Mouse (Mus musculus): ENCODE measurements at regions not wholly inside any gene's neighbourhood (a gene's known extent, or its start where the extent isn't known, plus 50 kb on each side); places are given as distances from the start of the nearest gene placed in this dataset.

GRCm38 (mm10) chr8:12073311-12073999, 205.2 kb upstream of the A230072I06Rik start:
- no peak for DNase-seq (ENCODE audit: low read depth, low spot score)

- DNase-seq (ENCODE audit: low read depth, low spot score) = no peak
Measured at GRCm38 (mm10) chr8:12075943-12076342, 202.7 kb upstream of the A230072I06Rik start.

GRCm38 (mm10) chr8:12076811-12077375, 201.7 kb upstream of the A230072I06Rik start:
- DNase-seq (ENCODE audit: low read depth, low spot score) = no peak

- DNase-seq (ENCODE audit: low read depth, low spot score) = no peak
Measured at GRCm38 (mm10) chr8:12077896-12078295, 200.7 kb upstream of the A230072I06Rik start.

GRCm38 (mm10) chr8:12078679-12079566, 199.7 kb upstream of the A230072I06Rik start:
- DNase-seq (ENCODE audit: low read depth, low spot score) = no peak

- DNase-seq (ENCODE audit: low read depth, low spot score) = no peak
Measured at GRCm38 (mm10) chr8:12081536-12081935, 197.1 kb upstream of the A230072I06Rik start.

- DNase-seq (ENCODE audit: low read depth, low spot score) = no peak
Measured at GRCm38 (mm10) chr8:12087192-12087800, 191.3 kb upstream of the A230072I06Rik start.

- no peak for DNase-seq (ENCODE audit: low read depth, low spot score)
Measured at GRCm38 (mm10) chr8:12100145-12100544, 178.5 kb upstream of the A230072I06Rik start.

GRCm38 (mm10) chr8:12103296-12103695, 175.3 kb upstream of the A230072I06Rik start:
- no peak for DNase-seq (ENCODE audit: low read depth, low spot score)

GRCm38 (mm10) chr8:12105106-12105901, 173.3 kb upstream of the A230072I06Rik start:
- DNase-seq (ENCODE audit: low read depth, low spot score) = no peak

- DNase-seq (ENCODE audit: low read depth, low spot score) = no peak
Measured at GRCm38 (mm10) chr8:12108578-12108977, 170.0 kb upstream of the A230072I06Rik start.

GRCm38 (mm10) chr8:12111626-12112025, 167.0 kb upstream of the A230072I06Rik start:
- DNase-seq (ENCODE audit: low read depth, low spot score) = no peak

- DNase-seq (ENCODE audit: low read depth, low spot score) = no peak
Measured at GRCm38 (mm10) chr8:12113023-12113422, 165.6 kb upstream of the A230072I06Rik start.

- DNase-seq (ENCODE audit: low read depth, low spot score) = no peak
Measured at GRCm38 (mm10) chr8:12126374-12127001, 152.1 kb upstream of the A230072I06Rik start.

GRCm38 (mm10) chr8:12127106-12127800, 151.4 kb upstream of the A230072I06Rik start:
- DNase-seq (ENCODE audit: low read depth, low spot score) = no peak

GRCm38 (mm10) chr8:12127801-12128490, 150.7 kb upstream of the A230072I06Rik start:
- no peak for DNase-seq (ENCODE audit: low read depth, low spot score)

- DNase-seq (ENCODE audit: low read depth, low spot score) = peak; percentile 20
Measured at GRCm38 (mm10) chr8:12130591-12130990, 148.0 kb upstream of the A230072I06Rik start.

- DNase-seq (ENCODE audit: low read depth, low spot score) = no peak
Measured at GRCm38 (mm10) chr8:12134200-12134599, 144.4 kb upstream of the A230072I06Rik start.

- DNase-seq (ENCODE audit: low read depth, low spot score) = no peak
Measured at GRCm38 (mm10) chr8:12135392-12136177, 143.0 kb upstream of the A230072I06Rik start.

Data from CD4-positive, CD25-positive, alpha-beta regulatory T cell, adult 2 months (primary cell).